Mouse (Mus musculus) embryonic facial prominence, embryonic 14.5 days (tissue): ENCODE measurements around the gene Slc7a10. TPM values are rescaled to one million over a fixed set of nuclear protein-coding genes. Genes with fewer than 3 reads are reported as not detected.

ENCODE experiments used
- ATAC-seq: fragments of 200-750 bp; cut with Nextera tagmentation; 2 replicates; pipeline ENCODE4 v1.8.0; 2017; ENCODE audit warnings: low read depth, moderate number of reproducible peaks, moderate TSS enrichment
- DNase-seq: peaks from one replicate; pipeline ENCODE4 v3.0.0-alpha.2; 2015; ENCODE audit warnings: low spot score
- H3K27ac ChIP-seq: fragments of 300-500 bp; sonication (generic); replicated peaks from 2 replicates; pipeline ENCODE4 v1.5.1; 2014; ENCODE audit warnings: low read depth, mild to moderate bottlenecking, low read length, moderate library complexity
- H3K27me3 ChIP-seq: fragments of 300-500 bp; sonication (generic); replicated peaks from 2 replicates; pipeline ENCODE4 v1.6.1; 2014; ENCODE audit warnings: low read length; ENCODE audit not compliant: control insufficient read depth, insufficient read depth
- H3K36me3 ChIP-seq: fragments of 300-500 bp; sonication (generic); 2 replicates; pipeline ENCODE4 v1.6.1; 2014; ENCODE audit warnings: low read length, mixed read lengths; ENCODE audit not compliant: control insufficient read depth, insufficient read depth
- H3K4me1 ChIP-seq: fragments of 300-500 bp; sonication (generic); 2 replicates; pipeline ENCODE4 v1.6.1; 2014; ENCODE audit warnings: antibody characterized with exemption, low read length; ENCODE audit not compliant: control insufficient read depth, insufficient read depth
- H3K4me2 ChIP-seq: fragments of 300-500 bp; sonication (generic); 2 replicates; pipeline ENCODE4 v1.6.1; 2014; ENCODE audit warnings: low read depth, mild to moderate bottlenecking, low read length, moderate library complexity, mixed read lengths
- H3K4me3 ChIP-seq: fragments of 300-500 bp; sonication (generic); 2 replicates; pipeline ENCODE4 v1.5.1; 2014; ENCODE audit warnings: low read depth, mild to moderate bottlenecking, low read length
- H3K9ac ChIP-seq: fragments of 300-500 bp; sonication (generic); 2 replicates; pipeline ENCODE4 v1.6.1; 2014; ENCODE audit warnings: low read depth, mild to moderate bottlenecking, low read length, moderate library complexity, mixed read lengths
- H3K9me3 ChIP-seq: fragments of 300-500 bp; sonication (generic); 2 replicates; pipeline ENCODE4 v1.6.1; 2016; ENCODE audit warnings: low read length; ENCODE audit not compliant: control insufficient read depth
- WGBS: fragments of 180-500 bp; shearing (Covaris S2); extraction: QIAGEN DNeasy Blood & Tissue Kit; methylation state at CpG from one replicate; pipeline ENCODE4 v1.1.7; 2014; 5-methylcytosine and 5-hydroxymethylcytosine counted together
- polyA plus RNA-seq: library from polyadenylated mRNA; unstranded; fragments of >200 nt; fragmentation: Nextera tagmentation; extraction: Ambion mirVana; gene quantifications from 2 replicates; pipeline ENCODE4 v1.2.1, GENCODE M21; 2014

Gene Slc7a10
- polyA plus RNA-seq, 1 experiment from 2014 or later = 5.1 TPM

DNA sequence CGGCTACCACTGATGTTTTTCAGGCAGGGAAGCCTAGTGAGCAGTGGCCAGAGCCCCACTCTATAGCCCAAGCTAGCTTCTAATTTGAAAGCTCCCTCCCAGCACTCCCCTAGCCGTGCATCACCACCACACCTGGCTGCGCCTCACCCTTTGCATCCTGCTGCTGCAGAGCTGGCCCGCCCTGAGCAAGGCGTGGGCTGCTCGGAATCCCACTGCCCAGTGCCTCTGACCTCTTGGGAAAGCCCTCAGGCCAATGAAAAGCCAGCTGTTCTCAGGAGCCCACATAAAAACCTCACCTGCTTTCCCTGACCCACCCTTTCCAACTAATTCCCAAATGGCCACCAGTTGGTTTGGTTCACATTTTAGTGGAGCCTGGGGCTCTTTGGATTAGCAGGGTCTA is 22.1 kb upstream of the Slc7a10 start:
- Histone ChIP-seq H3K27ac (no peak overlapping the region), H3K36me3 (no peaks in the 10 kb centered on the region), H3K4me2 (no peak overlapping the region), H3K9ac (no peak overlapping the region), H3K4me1 (no peaks in the 10 kb centered on the region), H3K27me3 (no peaks in the 10 kb centered on the region), H3K9me3 (no peaks in the 10 kb centered on the region), H3K4me3 (no peak overlapping the region)
- 78% methylated on average over 6 of the region's 6 CpGs for WGBS
- ATAC-seq (no peak), DNase-seq (no peak)

DNA sequence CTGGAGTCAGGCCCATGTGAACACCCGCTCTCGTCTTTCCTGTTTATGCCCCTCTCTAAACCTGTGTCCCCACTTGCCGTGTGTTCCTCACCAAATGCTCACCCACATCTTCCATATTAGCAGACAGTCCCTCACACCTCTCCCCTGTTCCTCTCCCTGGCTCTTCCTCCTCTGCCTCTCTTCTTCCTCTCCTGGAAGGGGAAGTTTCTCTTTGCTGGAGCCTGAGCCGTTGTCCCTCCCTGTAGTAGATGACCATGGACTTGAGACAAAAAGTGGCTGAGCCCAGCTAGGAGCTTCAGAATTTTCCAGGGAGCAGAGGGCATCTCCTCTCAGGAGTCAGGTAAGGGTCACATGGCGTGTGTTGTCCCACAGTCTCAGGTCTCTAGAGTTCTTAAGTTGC is 19.2 kb upstream of the Slc7a10 start:
- H3K4me2 ChIP-seq = no peak overlapping the region
- H3K9me3 ChIP-seq = no peaks in the 10 kb centered on the region
- H3K27me3 ChIP-seq = no peaks in the 10 kb centered on the region
- no peak overlapping the region for H3K9ac ChIP-seq
- ATAC-seq (no peak), DNase-seq (no peak)
- H3K27ac ChIP-seq = no peak overlapping the region
- H3K36me3 ChIP-seq = no peaks in the 10 kb centered on the region
- no peak overlapping the region for H3K4me3 ChIP-seq
- WGBS = 83% methylated on average over 5 of the region's 5 CpGs
- H3K4me1 ChIP-seq = no peaks in the 10 kb centered on the region

DNA sequence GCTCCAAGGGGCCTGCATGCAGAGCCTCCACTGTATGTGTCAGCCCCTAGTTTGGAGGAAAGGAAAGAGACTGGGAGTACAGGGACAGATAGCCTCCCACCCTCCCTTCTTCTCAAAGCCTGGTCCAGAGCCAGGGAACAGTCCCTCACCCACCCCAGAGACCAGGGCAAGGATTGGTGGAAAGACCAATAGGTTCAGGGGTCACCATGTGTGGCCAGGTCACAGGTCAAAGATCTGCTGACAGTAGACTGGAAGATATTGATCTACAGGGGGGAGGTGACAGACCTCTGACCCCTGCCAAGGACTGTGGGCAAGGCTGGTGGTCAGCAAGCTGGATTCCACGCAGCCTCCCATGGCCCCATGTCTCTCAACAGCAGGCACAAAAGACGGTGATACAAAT is 18.3 kb upstream of the Slc7a10 start:
- Histone ChIP-seq H3K9ac (no peak overlapping the region), H3K9me3 (no peaks in the 10 kb centered on the region), H3K4me1 (no peaks in the 10 kb centered on the region), H3K4me3 (no peak overlapping the region), H3K27ac (no peak overlapping the region), H3K4me2 (no peak overlapping the region), H3K27me3 (no peaks in the 10 kb centered on the region), H3K36me3 (no peaks in the 10 kb centered on the region)
- ATAC-seq (no peak), DNase-seq (no peak)
- 45% methylated on average over 2 of the region's 2 CpGs for WGBS

DNA sequence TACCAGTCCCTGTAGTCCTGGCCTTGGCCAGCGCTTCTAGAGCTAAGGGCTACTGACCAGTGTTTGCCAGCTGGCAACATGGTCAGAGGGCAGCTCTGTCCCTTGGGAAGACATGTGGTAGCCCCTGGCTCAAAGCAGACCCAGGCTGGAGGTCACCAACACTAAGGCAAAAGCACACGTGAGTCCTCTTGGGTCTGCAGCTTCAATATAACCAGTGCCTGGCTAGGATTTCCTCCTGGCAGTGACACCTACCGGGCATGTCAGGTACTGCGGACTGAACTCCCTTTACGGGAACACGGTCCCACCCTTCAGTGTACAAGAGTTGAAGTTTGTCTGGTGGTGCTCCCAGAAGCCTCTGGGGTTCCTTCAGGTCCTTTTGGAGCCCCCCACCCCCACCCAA is 16.8 kb upstream of the Slc7a10 start:
- Histone ChIP-seq H3K9me3 (no peaks in the 10 kb centered on the region), H3K4me2 (no peak overlapping the region), H3K36me3 (no peaks in the 10 kb centered on the region), H3K4me3 (no peak overlapping the region), H3K27ac (no peak overlapping the region), H3K9ac (no peak overlapping the region), H3K4me1 (no peaks in the 10 kb centered on the region), H3K27me3 (no peaks in the 10 kb centered on the region)
- ATAC-seq (peak; percentile 24; the same call in 1 of the 2 replicates), DNase-seq (peak; percentile 79)
- 13% methylated on average over 6 of the region's 6 CpGs for WGBS

DNA sequence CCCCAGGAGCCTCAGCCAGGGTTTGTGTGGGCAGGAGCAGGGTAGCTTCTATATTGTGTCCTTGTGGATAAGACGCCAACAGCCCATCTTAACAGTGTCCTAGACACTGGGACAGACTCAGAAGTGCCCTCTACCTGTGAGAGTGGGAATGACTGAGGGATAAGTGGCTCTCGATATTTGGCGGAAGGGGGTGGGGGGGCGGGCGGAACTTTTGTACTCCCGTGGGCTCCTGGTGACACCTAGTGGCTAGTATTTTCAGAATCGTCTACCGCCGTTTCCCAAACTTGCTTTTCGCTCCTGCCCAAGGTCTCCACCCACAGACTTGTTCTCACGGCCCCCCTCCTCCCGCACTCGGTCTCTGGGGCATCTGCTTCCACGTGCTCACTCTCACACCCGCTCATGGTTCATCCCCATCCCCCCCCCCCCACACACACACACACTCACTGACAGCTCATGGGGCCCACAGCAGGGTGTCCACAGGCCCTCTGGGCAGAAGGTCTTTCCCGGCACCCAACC is 14.3 kb upstream of the Slc7a10 start:
- ATAC-seq (peak; percentile 82), DNase-seq (peak; percentile 92)
- Histone ChIP-seq H3K4me3 (0 out of 2 replicates have a peak overlapping the region, but pooled peaks have one; percentile 10), H3K36me3 (no peaks in the 10 kb centered on the region), H3K9ac (peak overlapping the region; percentile 47; the same call in 1 of the 2 replicates), H3K4me2 (peak overlapping the region; percentile 49), H3K27me3 (no peaks in the 10 kb centered on the region), H3K27ac (no peak overlapping the region), H3K9me3 (no peaks in the 10 kb centered on the region), H3K4me1 (no peaks in the 10 kb centered on the region)
- WGBS = 4% methylated on average over 11 of the region's 16 CpGs

DNA sequence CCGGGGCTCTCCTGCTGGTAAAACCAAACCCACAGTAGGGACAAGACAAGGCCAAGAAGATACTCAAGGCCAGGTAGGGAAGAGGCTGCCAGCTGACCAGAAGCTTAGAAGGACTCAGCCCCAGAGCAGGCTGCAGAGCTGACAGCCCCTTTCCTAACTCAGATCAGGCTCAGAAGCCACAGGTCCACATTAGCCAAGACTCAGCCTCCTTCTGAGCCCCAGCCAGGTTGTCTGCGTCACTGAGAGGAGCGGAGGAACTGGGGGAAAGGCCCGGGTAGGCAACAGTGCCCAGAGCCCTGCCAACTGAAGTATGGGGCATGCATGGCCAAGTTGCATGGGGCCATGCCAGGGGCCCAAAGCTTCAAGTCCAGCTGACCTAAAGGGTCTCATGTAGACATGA is 13.7 kb upstream of the Slc7a10 start:
- H3K36me3 ChIP-seq = no peaks in the 10 kb centered on the region
- H3K4me2 ChIP-seq = no peak overlapping the region; the same call in 1 of the 2 replicates
- ATAC-seq (no peak), DNase-seq (no peak)
- WGBS = 70% methylated on average over 4 of the region's 4 CpGs
- no peak overlapping the region for H3K4me3 ChIP-seq
- no peaks in the 10 kb centered on the region for H3K9me3 ChIP-seq
- no peak overlapping the region for H3K9ac ChIP-seq
- no peaks in the 10 kb centered on the region for H3K4me1 ChIP-seq
- H3K27me3 ChIP-seq = no peaks in the 10 kb centered on the region
- no peak overlapping the region for H3K27ac ChIP-seq

DNA sequence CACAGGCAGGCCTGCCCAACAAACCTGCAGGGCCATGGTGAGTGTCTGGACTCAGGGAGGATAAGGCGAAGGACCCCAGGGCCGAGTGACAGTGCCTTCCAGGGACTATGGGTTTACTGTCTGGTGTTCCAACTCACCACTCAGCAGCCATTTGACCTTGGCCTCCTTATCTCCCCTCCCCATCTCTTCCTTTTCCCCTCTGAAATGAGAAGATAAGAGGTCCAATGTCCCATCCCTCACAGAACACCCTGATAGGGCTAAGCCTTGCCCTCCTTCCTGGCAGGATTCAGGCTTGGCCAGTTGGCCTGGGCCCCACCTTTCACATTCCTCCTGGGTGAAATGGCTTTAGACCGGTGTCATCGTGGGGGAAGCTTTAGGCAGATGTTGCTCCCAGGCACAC is 10.7 kb upstream of the Slc7a10 start:
- no peaks in the 10 kb centered on the region for H3K27me3 ChIP-seq
- H3K4me1 ChIP-seq = no peaks in the 10 kb centered on the region
- ATAC-seq (no peak), DNase-seq (no peak)
- no peak overlapping the region for H3K4me2 ChIP-seq
- no peaks in the 10 kb centered on the region for H3K9me3 ChIP-seq
- WGBS = 76% methylated on average over 4 of the region's 4 CpGs
- no peak overlapping the region for H3K4me3 ChIP-seq
- H3K27ac ChIP-seq = no peak overlapping the region
- no peaks in the 10 kb centered on the region for H3K36me3 ChIP-seq
- H3K9ac ChIP-seq = no peak overlapping the region

DNA sequence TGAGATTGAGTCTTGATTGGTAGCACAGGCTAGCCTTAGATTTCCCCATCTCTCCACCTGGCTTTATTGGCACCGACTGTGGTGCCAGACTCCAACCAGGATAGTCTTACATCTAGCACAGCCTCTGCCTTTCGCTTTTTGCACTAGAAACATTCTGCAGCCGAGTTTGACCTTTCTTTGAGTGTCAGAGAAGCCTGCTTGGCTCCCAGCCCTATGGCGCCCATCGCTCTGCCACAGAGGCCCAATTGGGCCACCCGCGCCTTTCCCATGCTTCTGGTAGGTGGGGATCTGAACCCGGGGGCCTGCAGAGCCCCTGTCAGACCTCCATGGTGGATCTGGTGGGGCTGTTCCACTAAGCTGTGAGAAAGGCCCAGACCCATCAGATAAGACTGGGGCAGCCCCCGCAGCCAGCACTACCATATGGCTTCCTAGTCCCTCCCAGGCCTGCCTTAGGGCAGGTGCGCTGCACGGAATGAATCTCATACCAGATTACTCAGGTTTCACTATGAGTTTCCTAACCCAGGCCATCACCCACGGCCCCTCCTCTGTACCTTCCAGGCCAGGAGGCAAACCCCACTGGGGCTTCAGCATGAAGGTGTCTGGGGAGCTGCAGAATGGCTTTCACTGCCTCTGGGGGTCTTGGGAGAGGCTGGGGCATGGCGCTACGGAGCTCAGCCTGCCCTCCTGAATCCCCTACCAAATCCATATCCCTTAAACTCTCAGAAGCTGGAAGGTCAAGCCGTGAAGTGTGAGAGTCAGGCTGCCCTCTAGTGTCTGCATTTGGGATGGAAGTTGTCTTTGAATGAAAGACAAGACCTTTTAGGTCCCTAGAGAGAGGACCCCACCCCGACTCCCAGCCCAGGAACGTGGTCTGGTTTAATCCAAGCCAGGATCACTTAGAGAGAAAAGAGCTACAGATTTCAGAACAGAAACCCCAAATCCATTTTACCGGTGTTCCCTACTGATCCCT is 9.5 kb upstream of the Slc7a10 start:
- Histone ChIP-seq H3K4me1 (no peaks in the 10 kb centered on the region), H3K36me3 (no peaks in the 10 kb centered on the region), H3K4me2 (no peak overlapping the region), H3K4me3 (no peak overlapping the region), H3K9ac (no peak overlapping the region), H3K27ac (no peak overlapping the region), H3K27me3 (no peaks in the 10 kb centered on the region), H3K9me3 (no peaks in the 10 kb centered on the region)
- WGBS = 45% methylated on average over 18 of the region's 18 CpGs
- DNase-seq (peak; percentile 43), ATAC-seq (no peak; the same call in 1 of the 2 replicates)
